Mouse (Mus musculus) ES-E14 (cell line): ENCODE results near the gene Fxyd5. TPM values are rescaled to one million over a fixed set of nuclear protein-coding genes. Genes with fewer than 3 reads are reported as not detected.
A peak's percentile ranks its signal among the peaks of the same experiment; 100 is the strongest.

ENCODE experiments used
- DNase-seq: peaks from one replicate; pipeline ENCODE4 v3.0.0-alpha.2; 2013; ENCODE audit warnings: low read depth, low spot score
- H3K27ac ChIP-seq: 2 replicates; pipeline ENCODE4 v1.5.1; 2012; ENCODE audit warnings: low read depth, mild to moderate bottlenecking, low read length, moderate library complexity, mixed read lengths; ENCODE audit not compliant: poor library complexity, insufficient read depth, severe bottlenecking
- H3K36me3 ChIP-seq: 2 replicates; pipeline ENCODE4 v1.6.1; 2012; ENCODE audit warnings: mild to moderate bottlenecking, low read length, moderate library complexity, mixed read lengths; ENCODE audit not compliant: control insufficient read depth, poor library complexity, insufficient read depth, severe bottlenecking
- H3K4me1 ChIP-seq, 2 experiments: fragments of 150-350 bp in 1 of 2; sonication (generic) in 1 of 2; 2 replicates each; pipeline ENCODE4 v1.6.1; 2012; ENCODE audit warnings: low read length in 2 of 2, mild to moderate bottlenecking in 1 of 2, mixed read lengths in 1 of 2; ENCODE audit not compliant: control insufficient read depth in 2 of 2, insufficient read depth in 2 of 2, poor library complexity in 1 of 2
- H3K4me3 ChIP-seq, 2 experiments: fragments of 150-350 bp in 1 of 2; sonication (generic) in 1 of 2; 2 replicates each; pipeline ENCODE4 v1.5.1; 2012; ENCODE audit warnings: low read length in 2 of 2, low read depth in 1 of 2, mild to moderate bottlenecking in 1 of 2, mixed read lengths in 1 of 2; ENCODE audit not compliant: insufficient read depth in 1 of 2, poor library complexity in 1 of 2, severe bottlenecking in 1 of 2
- H3K9ac ChIP-seq: 2 replicates; pipeline ENCODE4 v1.6.1; 2012; ENCODE audit warnings: low read depth, mild to moderate bottlenecking, low read length, mixed read lengths; ENCODE audit not compliant: poor library complexity, insufficient read depth, severe bottlenecking
- H3K9me3 ChIP-seq: fragments of 150-350 bp; sonication (generic); 2 replicates; pipeline ENCODE4 v1.6.1; 2012; ENCODE audit warnings: low read depth, mild to moderate bottlenecking, low read length; ENCODE audit not compliant: control insufficient read depth, insufficient read depth
- CHD2 ChIP-seq: IDR thresholded peaks from 2 replicates; pipeline ENCODE4 v1.6.1; 2014; ENCODE audit warnings: mild to moderate bottlenecking, low read depth, low read length, inconsistent platforms
- HCFC1 ChIP-seq: IDR thresholded peaks from 2 replicates; pipeline ENCODE4 v1.6.1; 2012; ENCODE audit warnings: low read length, inconsistent platforms, borderline replicate concordance; ENCODE audit not compliant: insufficient read depth
- MAFK ChIP-seq: IDR thresholded peaks from 2 replicates; pipeline ENCODE4 v1.6.1; 2014; ENCODE audit warnings: mild to moderate bottlenecking, low read depth, low read length, inconsistent platforms; ENCODE audit not compliant: insufficient read depth
- ZC3H11A ChIP-seq: IDR thresholded peaks from 2 replicates; pipeline ENCODE4 v1.6.1; 2012; ENCODE audit warnings: low read depth, mild to moderate bottlenecking, inconsistent platforms, low read length, borderline replicate concordance
- ZNF384 ChIP-seq: IDR thresholded peaks from 2 replicates; pipeline ENCODE4 v1.6.1; 2012; ENCODE audit warnings: low read depth, low read length, inconsistent platforms
- in situ Hi-C, 2 experiments: fragments of 600-800 bp; cut with MboI; formaldehyde crosslinking; loops; one replicate each; pipeline ENCODE4 v1.15.1; 2025; ENCODE audit warnings: low sequenced_read_pairs in 2 of 2, inconsistent platforms in 1 of 2; ENCODE audit not compliant: unreplicated experiment in 2 of 2
- total RNA-seq: library from RNA; depleted of rRNA; stranded (reverse); fragments of 300-350 nt; gene quantifications from 2 replicates; pipeline ENCODE4 v1.2.3, GENCODE M21; 2012

The Fxyd5 gene
- total RNA-seq, 1 experiment = 16.0 TPM

DNA sequence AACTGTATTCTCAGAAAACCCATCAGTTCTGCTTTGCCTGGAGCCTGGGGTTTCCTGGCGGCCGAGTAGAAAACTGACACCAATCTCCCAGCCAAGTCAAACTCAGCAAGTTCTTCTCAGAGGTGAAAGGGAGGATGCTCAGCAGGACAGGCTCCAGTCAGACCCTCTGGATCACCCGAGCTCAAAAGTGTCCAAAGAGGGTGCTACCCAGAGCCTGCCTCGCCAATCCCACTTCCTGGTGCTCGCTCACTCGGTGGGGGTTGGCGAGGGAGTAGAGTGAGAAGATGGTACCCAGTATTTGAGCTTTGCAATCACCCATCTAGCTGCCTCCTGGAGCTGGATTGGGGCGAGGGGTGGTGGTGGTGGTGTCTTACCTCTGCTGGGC, 1.3 kb downstream of the Fxyd5 start:
- Histone ChIP-seq H3K27ac (no peak overlapping the region), H3K4me3 (no peak overlapping the region), H3K4me1 (peaks cover 0 to 9% of the 10 kb centered on the region in 2 experiments; a peak in 1 of 4 replicates), H3K9me3 (no peaks in the 10 kb centered on the region), H3K36me3 (no peaks in the 10 kb centered on the region), H3K9ac (no peak overlapping the region)
- in situ Hi-C loops = no loop called here
- DNase-seq = no peak
- TF ChIP-seq HCFC1 (no peak), ZC3H11A (no peak), CHD2 (no peak), MAFK (no peak), ZNF384 (no peak)

DNA sequence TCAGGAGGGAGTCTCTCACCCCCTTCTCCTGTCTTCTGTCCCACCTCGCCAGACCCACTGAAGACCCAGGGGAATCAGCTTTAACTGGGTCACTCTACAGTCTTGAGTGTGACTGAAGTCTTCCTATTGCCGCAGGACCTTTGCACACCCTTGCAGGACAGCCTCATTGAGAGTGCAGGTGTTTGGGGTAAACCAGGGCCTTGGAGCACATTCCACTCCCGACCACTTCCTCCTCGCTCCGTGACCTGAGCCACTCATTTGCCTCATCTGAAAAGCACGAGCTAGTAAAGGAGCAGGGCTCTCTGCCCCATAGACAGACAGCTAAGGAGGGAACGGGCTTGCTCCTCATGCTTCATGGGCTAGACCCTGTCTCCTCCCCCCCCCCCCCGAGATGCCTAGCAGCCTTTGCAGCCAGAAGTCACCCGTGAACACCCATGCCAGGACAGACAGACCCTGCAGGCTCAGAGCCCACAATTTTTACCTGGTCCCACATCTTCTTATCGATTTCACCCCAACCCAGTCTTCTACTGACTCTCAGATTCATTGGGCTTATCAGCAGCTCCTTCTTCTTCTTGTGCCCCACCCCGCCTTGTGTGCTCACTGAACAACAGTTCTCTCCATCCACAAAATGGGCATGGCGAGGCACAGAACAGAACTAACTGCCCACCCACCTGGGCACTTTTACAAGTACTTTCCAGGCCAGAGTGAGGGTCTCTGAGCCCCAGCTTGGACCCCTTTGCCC, 1.8 kb downstream of the Fxyd5 start:
- no peaks in the 10 kb centered on the region for H3K36me3 ChIP-seq
- H3K9ac ChIP-seq = no peak overlapping the region
- peaks cover 0 to 9% of the 10 kb centered on the region in 2 experiments; a peak in 1 of 4 replicates for H3K4me1 ChIP-seq
- no peak for DNase-seq
- no peak overlapping the region for H3K4me3 ChIP-seq
- no peak for TF ChIP-seq HCFC1
- TF ChIP-seq ZC3H11A = no peak
- TF ChIP-seq MAFK = no peak
- TF ChIP-seq ZNF384 = no peak
- TF ChIP-seq CHD2 = no peak
- H3K9me3 ChIP-seq = no peaks in the 10 kb centered on the region
- H3K27ac ChIP-seq = no peak overlapping the region
- in situ Hi-C loops = no loop called here

DNA sequence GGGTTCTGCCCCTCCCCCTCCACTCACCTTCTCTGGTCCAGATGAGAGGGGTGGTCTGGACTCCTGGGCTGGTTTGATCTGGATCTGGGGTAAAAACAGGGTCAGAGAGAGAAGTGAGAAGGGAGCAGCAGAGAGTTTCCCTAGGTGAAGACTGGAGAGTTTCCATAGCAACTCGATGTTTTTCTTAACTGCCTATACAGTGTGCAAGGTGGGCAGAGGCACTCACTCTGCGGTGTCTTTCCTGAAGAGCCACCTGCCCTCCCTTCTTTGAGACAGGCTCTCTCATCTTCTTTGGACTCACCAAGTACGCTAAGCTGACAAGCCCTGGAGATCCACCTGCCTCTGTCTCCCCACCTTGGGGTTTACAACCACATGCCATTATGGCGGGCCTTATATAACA, 3.3 kb downstream of the Fxyd5 start:
- H3K4me1 ChIP-seq = peaks cover 0 to 12% of the 10 kb centered on the region in 2 experiments; a peak in 1 of 4 replicates
- DNase-seq = no peak
- no peaks in the 10 kb centered on the region for H3K36me3 ChIP-seq
- no peak overlapping the region for H3K9ac ChIP-seq
- no peak overlapping the region for H3K4me3 ChIP-seq
- no peak overlapping the region for H3K27ac ChIP-seq
- TF ChIP-seq HCFC1 (no peak), CHD2 (no peak)
- no peaks in the 10 kb centered on the region for H3K9me3 ChIP-seq
- in situ Hi-C loops = no loop called here

DNA sequence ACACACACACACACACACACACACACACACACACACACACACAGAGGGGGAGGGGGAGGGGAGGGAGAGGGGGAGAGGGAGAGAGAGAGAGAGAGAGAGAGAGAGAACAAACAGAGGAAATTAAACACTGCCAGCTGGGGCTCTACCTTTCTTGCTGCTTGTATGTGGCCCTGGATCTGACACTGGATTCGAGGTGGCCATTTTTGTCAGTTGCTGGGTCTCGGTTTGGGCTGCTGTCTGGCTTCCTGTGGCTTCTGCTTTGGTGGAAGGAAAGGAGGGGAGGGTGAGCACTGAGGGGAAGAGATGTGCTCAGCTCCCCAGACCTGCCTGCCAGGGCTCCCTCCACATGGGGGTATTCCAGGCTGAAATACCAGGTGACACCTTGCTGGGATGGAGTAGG, 4.6 kb downstream of the Fxyd5 start:
- in situ Hi-C loops = no loop called here
- no peak for DNase-seq

DNA sequence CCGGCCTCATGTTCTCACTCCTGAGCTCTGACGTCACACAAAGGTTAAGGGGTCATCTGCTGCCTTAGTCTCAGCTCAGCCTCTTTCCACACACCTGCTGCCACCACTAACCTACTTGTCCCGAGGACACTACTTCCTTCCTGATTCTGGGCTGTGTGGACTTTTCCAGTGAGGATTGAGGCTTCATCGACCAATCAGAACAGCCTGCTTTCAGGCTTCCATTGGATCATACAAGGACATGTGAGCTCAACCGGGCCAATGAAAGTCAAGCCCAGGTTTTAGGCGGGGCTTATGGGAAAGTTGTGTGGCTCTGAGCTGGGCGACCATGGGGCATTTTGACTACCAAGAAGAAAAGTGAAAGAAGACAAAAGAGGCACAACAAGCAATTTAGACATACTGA, 5.4 kb downstream of the Fxyd5 start:
- peak overlapping the region in 1 of 2 experiments; percentile 47; a peak in 2 of 4 replicates for H3K4me3 ChIP-seq
- no peaks in the 10 kb centered on the region for H3K9me3 ChIP-seq
- in situ Hi-C loops = no loop called here
- H3K9ac ChIP-seq = no peak overlapping the region
- H3K27ac ChIP-seq = no peak overlapping the region
- DNase-seq = peak; percentile 42
- TF ChIP-seq ZC3H11A = no peak
- TF ChIP-seq HCFC1 = no peak
- peak; percentile 73; the same call in 1 of the 2 replicates for TF ChIP-seq CHD2
- TF ChIP-seq MAFK = no peak
- H3K36me3 ChIP-seq = no peaks in the 10 kb centered on the region
- H3K4me1 ChIP-seq = peaks cover 0 to 12% of the 10 kb centered on the region in 2 experiments; a peak in 1 of 4 replicates

More for the DNA sequence above, 4.6 kb downstream of the Fxyd5 start:
- Histone ChIP-seq H3K27ac (no peak overlapping the region), H3K4me3 (no peak overlapping the region), H3K4me1 (peaks cover 0 to 12% of the 10 kb centered on the region in 2 experiments; a peak in 1 of 4 replicates), H3K36me3 (no peaks in the 10 kb centered on the region), H3K9me3 (no peaks in the 10 kb centered on the region), H3K9ac (no peak overlapping the region)
- TF ChIP-seq HCFC1 (no peak), ZNF384 (no peak), ZC3H11A (no peak), CHD2 (no peak), MAFK (no peak)
